Comparison of ENCODE assay signal across 20 mouse cellular contexts in the genomic region with DNA sequence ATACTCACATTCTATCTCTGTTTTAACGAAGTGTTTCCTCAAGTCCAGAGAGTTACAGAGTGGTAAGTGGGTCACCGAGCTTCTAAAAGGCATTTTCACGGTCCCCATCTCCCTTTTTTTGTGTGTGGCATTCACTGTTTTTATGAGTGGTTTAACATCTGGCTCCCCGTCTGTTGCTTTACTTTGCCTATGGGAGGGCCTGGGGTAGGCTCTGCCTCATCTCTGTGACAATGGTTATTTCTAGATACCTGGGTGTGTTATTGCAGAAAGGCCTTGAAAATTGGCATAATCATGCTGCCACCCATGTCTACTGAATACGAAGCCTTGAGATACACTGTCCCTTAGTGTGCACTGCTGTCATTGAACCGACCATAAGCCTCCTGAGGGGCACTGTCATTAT.
DNase-seq lines count a peak whose midpoint lies in the region; ATAC-seq lines count a peak whose summit lies in the region.
"Had no signal": no experiment of that assay in that cellular context is flagged by ENCODE, and none has a peak within 500 bp of the region (broad histone marks: within the 10 kb centered on the region; RNA-seq: fewer than 3 reads in every experiment).

No protein-coding gene starts in this region.

- peak; percentile 64 for ATAC-seq in frontal cortex, adult (ENCODE audit: low TSS enrichment)
- ATAC-seq: activated CD4-positive, CD25-positive, alpha-beta regulatory T cell, adult 4 months; CD4-positive, CD25-positive, alpha-beta regulatory T cell, adult 4 months; forebrain, embryonic 13.5 days; forebrain, embryonic 15.5 days; forebrain, postnatal 0 days; Patski had no signal

- DNase-seq in frontal cortex, postnatal 10 days (ENCODE audit: low spot score in 2 of 2) = no peak
- DNase-seq in right cerebral cortex, adult 18-20 months = peak; percentile 49
- no peak for DNase-seq in right cerebral cortex, postnatal 25 days
- no peak for DNase-seq in cerebellum, adult 11 months
- DNase-seq: adrenal gland, adult 8-10 months; adrenal gland, postnatal 14 days; adrenal gland, postnatal 36 days; B cell, adult 2 months; cerebellum, adult 11-12 months; cerebellum, adult 2 months; cerebellum, adult 9-10 months; cerebellum, postnatal 10 days; cerebellum, postnatal 25 days; forebrain, postnatal 0 days had no signal
